In the genomic region with DNA sequence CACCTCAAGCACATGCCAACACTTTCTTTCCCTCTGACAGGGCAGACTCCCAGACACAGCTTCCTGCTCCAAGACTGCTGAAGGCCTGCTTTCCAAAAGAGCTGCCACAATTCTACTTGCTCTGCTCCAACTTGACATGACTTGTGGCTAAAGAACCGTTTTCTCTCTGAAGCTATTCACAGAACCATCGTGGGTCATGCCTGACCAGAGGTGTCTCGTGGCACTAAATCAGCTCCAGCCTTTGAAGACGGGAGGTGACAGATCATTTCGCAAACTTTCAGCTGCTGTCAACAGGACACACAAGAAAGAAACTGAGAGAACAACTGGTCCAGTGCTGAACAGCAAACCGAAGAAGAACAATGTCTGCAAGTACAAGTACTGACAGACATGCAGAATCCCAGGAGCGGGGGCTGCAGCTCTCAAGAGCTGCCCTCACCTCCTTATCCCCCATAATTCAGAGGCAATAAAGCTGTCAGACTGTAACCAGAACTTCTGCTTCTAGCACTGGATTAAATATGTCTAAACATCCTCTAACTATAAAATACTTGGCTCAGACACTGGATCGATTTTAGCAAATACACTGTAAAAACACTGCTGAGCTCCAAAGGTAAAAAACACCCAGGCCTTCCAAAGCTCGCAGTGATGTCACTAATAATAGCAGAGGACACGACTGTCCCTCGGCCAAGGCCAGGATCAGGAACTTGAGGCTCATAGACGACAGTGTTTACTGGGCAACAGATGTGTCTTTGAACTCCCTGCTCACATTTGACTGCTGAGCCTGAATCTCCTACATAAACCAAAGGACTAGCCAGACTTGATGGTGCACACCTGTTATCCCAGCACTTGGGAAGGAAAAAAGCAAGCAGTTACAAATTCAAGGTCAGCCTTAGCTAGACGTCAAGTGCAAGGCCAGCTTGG, we compare ENCODE assay signal across 14 mouse cellular contexts. TPM values are rescaled to one million over a fixed set of nuclear protein-coding genes. Genes with fewer than 3 reads are reported as not detected.
DNase-seq lines count a peak whose midpoint lies in the region.
"Had no signal": no experiment of that assay in that cellular context is flagged by ENCODE, and none has a peak within 500 bp of the region (broad histone marks: within the 10 kb centered on the region; RNA-seq: fewer than 3 reads in every experiment).

No protein-coding gene starts in this region.

- DNase-seq in embryo, embryonic 11.5 days (ENCODE audit: low read depth, low spot score) = peak; percentile 17
- DNase-seq in embryo, embryonic 11 days = no peak
- DNase-seq in kidney, adult 9 months = peak; percentile 12
- DNase-seq in kidney, adult 8-10 months = no peak
- DNase-seq in adrenal gland, adult 2 months = peak; percentile 47
- DNase-seq in kidney, postnatal 4 days = peak; percentile 12 to 42
- no peak for DNase-seq in cerebellum, adult 11 months
- no peak for DNase-seq in neural tube, embryonic 10.5 days (ENCODE audit: extremely low spot score, low spot score)

RNA-seq across cellular contexts. Expression of gene Nploc4, which starts 14.6 kb away (rescaled TPM):
- 100 to 1,000 TPM in 1 of 2 experiments, 10 to 100 TPM in 1; 76.6 to 108 TPM for total RNA-seq in adrenal gland, adult 2 months (2021)
- 129 and 132 TPM in 2 replicates for polyA plus RNA-seq in adrenal gland, adult 2 months (2012; rRNA removed)

RNA-seq across cellular contexts. Expression of gene Tspan10, which starts 19.5 kb away (rescaled TPM):
- 1 to 10 TPM in 1 of 2 experiments, not detected in 1; 3.4 TPM for total RNA-seq in adrenal gland, adult 2 months (2021)
- 0.06 TPM in 1 of 2 replicates, not detected in the other for polyA plus RNA-seq in adrenal gland, adult 2 months (2012; rRNA removed)
- total RNA-seq: ES-E14; forebrain, postnatal 0 days; hematopoietic stem cell, adult 5-6 weeks had no signal
- polyA plus RNA-seq: activated CD4-positive, CD25-positive, alpha-beta regulatory T cell, adult 4 months; forebrain, postnatal 0 days; liver, embryonic 16.5 days; midbrain, embryonic 14.5 days had no signal

RNA-seq across cellular contexts. Expression of gene Pde6g, which starts 30.4 kb away (rescaled TPM):
- under 1 TPM in 1 of 2 experiments, not detected in 1; 0.31 TPM for total RNA-seq in adrenal gland, adult 2 months (2021)
- 0.48 and 0.49 TPM in 2 replicates for polyA plus RNA-seq in adrenal gland, adult 2 months (2012; rRNA removed)
- total RNA-seq: ES-E14; hematopoietic stem cell, adult 5-6 weeks had no signal
- polyA plus RNA-seq: midbrain, embryonic 14.5 days had no signal

RNA-seq across cellular contexts. Expression of gene Oxld1, which starts 35.0 kb away (rescaled TPM):
- 10 to 100 TPM; 25.8 to 37.1 TPM for total RNA-seq in adrenal gland, adult 2 months (2021)
- 48.7 and 81.2 TPM in 2 replicates for polyA plus RNA-seq in adrenal gland, adult 2 months (2012; rRNA removed)

RNA-seq across cellular contexts. Expression of gene Ccdc137, which starts 35.0 kb away (rescaled TPM):
- total RNA-seq in adrenal gland, adult 2 months (2021) = 10 to 100 TPM; 24.6 to 33.0 TPM
- 8.3 and 12.0 TPM in 2 replicates for polyA plus RNA-seq in adrenal gland, adult 2 months (2012; rRNA removed)

Comparison
In these comparisons a context has a peak if more than half of its experiments do, and no peak if none do; other contexts are left out.
1. DNase-seq: peak in embryo, embryonic 11.5 days (single experiment), kidney, adult 9 months (single experiment), adrenal gland, adult 2 months (single experiment) and kidney, postnatal 4 days (2 of 2); none in embryo, embryonic 11 days (single experiment), kidney, adult 8-10 months (0 of 2), cerebellum, adult 11 months (single experiment) and neural tube, embryonic 10.5 days (single experiment).